Mouse (Mus musculus) ovary, postnatal 10 days (tissue): Measurements from ENCODE around the gene Ypel2.
A peak's percentile ranks its signal among the peaks of the same experiment; 100 is the strongest.
"Not testable (repeated sequence)": the region's sequence is repeated elsewhere in the genome, so short reads cannot be mapped to it uniquely, and the experiment has no call there.

ENCODE experiments used
- DNase-seq: peaks from one replicate; pipeline ENCODE4 v3.0.0; 2022; ENCODE audit warnings: low spot score

The Ypel2 gene

DNA sequence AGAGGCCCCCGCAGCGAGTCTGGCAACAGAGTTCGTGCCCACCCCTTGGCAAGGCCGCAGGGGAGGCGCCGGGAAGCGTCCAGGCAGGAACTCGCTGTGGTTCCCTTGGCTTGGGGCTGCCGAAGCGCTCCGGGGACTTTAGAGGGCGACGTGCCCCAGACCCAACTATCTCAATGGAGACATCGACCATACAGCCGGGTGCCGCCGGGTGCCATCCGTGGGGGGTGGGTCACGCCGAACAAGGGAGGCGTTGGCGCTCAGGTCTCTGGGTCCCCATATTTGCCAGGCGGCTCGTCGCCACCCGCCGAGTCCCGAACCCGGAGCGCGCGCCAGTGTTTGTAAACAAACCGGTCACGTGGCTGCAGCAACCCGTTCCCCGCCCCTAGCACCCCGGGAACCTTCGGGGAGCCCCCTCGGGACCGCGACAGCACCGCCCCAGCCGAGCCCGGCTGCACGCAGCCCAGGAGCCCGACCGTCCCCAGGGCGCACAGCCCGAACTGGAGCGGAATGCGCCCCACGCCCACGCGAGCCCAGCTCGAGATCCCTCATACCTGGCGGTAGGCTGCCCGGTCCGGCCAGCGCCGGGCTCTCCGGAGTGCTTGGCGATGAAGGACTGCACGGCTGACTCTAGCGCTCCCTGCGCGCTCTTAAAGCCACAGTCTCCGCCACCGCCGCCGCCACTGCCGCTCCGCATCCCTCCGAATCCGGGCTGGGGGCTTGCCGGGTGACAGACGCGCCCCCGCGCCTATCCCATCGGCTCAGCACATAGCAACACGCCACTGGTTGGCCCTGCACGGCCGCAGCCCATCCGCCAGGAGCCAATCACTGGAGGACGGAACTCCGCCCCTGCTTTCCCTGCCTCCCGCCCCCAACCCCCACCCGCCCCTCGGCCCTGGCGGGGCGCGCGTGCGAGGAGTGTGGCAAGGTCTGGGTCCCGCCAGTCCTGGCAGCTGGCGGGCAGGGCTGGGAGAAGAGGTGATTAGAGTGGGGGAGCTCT, at the start of gene Ypel2:
Gene Ypel2, minus strand, starts transcription at position 667 of the 997 bp plus-strand sequence.
- peak; percentile 93 for DNase-seq

DNA sequence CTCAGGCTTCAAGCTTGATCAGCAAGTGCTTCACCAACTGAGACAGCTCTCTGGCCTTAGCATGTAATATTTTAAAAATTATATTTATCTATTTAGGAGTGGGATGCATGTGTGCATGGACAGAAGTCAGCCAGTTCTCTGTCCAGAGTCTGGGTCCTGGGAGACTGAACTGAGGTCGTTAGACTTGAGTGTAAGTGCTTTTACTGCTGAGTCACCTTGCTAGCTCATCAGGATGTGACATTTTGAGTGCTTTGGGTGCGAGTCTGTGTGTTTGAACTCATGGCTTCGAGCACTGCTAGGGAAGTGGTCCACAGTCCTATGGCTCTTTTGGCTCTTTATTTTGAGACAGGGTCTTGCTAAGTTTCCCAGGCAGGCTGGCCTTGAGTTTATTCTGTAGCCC, 49.5 kb upstream of the Ypel2 start:
- no peak for DNase-seq

GRCm38 (mm10) chr11:87039307-87039963, 45.9 kb upstream of the Ypel2 start:
- no peak for DNase-seq

GRCm38 (mm10) chr11:87036180-87036579, 42.7 kb upstream of the Ypel2 start:
- no peak for DNase-seq

- DNase-seq: no peak
Observed at GRCm38 (mm10) chr11:87028212-87028611, 34.7 kb upstream of the Ypel2 start.

DNA sequence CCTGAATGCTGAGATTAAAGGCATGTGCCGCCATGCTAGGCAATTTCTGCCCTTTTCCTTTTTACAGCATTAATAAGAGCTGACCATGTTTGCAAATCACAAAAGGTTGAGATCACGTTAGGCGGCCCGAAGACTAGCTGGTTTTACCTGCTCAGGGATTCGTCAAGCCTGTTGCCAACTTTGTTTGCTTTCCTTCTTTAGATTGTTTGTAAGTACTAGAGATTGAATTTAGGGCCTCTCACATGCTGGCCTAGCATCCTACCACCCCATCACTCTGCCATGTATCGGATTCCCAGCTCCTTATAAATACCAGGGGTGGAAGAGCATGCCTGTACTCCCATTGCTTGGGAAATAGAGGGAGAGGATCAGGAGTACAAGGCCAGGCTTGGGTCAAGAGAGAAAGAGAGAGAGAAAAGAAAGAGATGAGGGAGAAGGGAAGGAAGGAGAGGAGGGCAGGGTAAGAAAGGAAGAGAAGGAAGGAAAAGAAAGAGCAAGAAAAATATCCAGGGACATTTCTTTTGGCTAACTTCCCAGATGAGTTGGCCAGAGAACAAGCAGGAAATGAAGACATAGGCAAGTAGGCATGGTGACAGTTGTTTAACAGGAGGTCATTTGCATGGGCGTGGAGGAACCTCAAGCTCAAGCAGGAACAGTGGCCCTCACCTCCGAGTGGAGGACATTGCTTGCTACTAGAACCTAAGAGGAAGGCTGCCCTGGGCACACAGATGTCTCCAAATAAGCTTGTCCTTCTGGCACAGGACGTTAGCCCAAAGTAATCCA, 32.8 kb upstream of the Ypel2 start:
- DNase-seq: no peak

- no peak for DNase-seq
Observed at GRCm38 (mm10) chr11:87025351-87025750, 31.8 kb upstream of the Ypel2 start.

- not testable (repeated sequence) for DNase-seq
Observed at GRCm38 (mm10) chr11:87023240-87023639, 29.7 kb upstream of the Ypel2 start.

DNA sequence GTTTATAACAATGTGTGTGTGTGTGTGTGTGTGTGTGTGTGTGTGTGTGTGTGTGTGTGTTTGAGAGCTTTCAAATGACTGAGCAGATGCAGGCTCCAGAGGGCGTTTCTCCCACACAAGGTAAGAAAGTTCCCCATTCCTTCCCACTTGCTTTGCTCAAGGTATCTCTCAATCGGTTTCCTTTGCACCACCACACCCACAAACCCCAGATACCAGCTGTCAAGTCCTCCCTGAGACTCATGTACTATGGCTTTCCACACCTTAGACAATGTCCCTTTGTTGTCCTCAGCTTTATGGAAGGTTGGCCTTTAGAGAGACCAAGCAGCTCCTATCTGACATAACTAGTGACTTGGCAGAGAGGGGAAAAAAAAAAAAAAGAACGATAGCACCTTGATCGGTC, 29.3 kb upstream of the Ypel2 start:
- no peak for DNase-seq

GRCm38 (mm10) chr11:87021551-87021950, 28.0 kb upstream of the Ypel2 start:
- DNase-seq: no peak

GRCm38 (mm10) chr11:87020449-87020848, 26.9 kb upstream of the Ypel2 start:
- no peak for DNase-seq

- DNase-seq: no peak
Observed at GRCm38 (mm10) chr11:87019431-87019830, 25.9 kb upstream of the Ypel2 start.

GRCm38 (mm10) chr11:87018081-87018480, 24.6 kb upstream of the Ypel2 start:
- no peak for DNase-seq

- DNase-seq: no peak
Observed at GRCm38 (mm10) chr11:87015691-87016090, 22.2 kb upstream of the Ypel2 start.

GRCm38 (mm10) chr11:87010476-87010875, 17.0 kb upstream of the Ypel2 start:
- no peak for DNase-seq

GRCm38 (mm10) chr11:87007371-87007770, 13.9 kb upstream of the Ypel2 start:
- no peak for DNase-seq

DNA sequence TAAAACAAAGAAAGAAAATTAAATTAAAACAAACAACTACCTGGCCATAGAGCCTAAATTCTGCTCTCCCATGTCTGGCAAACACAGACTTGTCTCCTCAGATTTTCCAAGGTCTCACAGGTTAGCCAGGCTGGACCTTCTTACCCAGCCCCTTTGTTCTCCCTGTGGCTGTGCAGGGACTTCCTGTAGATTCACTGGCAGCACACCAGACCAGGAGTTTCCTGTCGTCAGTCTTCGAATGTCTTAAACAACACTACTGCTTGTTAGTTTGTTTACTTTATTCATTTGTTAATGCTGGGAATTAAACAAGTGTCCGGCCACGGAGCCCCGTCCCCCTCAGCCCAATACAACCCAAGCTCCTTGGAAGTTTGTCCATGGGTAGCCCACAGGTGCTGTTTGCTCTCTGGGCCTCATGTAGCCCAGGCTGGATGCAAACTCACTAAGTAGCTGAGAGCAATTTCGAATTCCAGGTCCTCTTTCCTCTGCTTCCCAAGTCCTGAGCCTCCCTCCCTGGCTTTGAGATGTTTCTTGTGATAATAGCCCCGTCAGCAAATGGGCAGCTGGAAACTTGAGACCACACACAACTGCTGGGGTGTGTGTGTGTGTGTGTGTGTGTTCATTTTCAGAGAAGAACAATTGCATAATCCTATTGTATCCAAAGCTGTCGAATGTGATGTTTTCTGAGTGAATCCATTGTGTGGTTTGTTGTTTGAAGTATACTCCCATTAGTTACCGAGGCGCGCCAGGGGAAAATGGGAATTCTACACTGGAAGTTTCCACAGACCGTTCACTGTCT, 11.7 kb upstream of the Ypel2 start:
- no peak for DNase-seq

DNA sequence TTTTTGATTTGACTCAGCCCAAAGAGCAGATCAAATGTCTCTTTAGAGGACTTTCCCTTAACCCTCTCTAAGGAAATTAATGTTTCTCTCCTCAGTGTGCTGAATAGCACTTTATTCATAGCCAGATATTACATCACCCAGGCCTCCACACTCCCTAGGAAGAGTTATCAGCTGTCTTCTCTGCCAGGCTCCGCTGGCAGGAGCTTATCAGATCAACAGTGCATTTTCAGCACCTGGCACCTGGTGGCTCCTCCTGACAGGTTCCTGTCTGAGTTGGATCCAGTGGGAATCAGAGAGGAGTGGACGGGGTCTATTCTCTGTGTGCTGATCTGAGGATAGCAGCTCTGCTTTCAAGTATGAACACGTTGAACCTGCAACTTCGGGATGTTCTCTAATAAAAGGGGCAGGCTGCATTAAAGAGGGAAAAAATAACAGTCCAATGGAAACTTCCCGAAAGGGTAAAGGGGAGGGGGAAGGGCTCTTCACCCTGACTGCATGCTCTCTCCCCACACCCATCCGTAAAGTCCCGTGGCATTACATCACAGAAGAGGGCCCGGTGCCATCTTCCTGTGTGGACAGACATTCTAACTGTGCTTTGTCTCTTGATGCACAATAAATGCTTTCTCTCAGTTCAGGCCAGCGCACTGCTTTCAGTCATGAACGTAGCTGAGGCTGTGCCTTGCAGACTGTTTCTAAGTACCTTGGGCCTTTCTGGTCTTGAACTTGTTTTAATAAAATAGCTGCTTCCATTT, 8.7 kb upstream of the Ypel2 start:
- no peak for DNase-seq

DNA sequence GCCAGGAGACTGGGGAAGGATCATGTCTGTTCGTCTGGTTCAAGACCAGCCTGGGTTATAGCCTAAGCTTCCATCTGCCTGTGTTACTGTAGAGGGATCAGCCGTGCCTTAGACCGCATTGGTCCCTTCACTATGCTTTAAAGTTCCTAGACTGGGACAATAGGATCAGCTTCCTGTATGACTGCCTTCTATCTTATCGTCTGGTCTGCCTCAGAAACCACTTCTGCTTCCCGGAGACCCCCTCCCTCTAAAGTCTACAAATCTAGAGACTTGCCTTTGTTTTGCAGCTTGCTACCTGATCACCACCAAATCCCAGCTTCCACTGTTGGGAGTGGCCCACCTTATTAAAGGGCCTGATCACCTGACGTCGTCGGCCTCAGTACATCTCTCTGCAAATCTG, 7.7 kb upstream of the Ypel2 start:
- no peak for DNase-seq

DNA sequence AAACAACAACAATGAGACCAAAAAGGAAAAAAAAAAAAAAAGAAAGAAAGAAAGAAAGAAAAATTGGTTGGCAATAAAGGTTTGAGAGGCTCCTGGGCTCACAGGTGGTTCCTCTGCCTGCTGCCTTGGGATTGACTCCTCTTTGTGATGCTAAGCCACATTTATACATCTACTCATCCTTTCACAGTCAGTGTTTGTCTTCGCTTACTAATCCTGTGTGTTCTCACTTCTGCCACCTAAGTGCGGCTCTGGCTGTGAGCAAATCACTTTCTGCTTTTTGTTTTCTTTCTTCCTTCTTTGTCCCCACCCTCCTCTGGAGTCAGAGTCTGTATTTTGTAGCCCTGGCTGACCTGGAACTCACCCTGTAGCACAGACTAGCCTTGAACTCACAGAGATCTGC, 2.8 kb upstream of the Ypel2 start:
- DNase-seq: no peak
